Mouse (Mus musculus): ENCODE measurements around the gene Lgi1.
A peak's percentile ranks its signal among the peaks of the same experiment; 100 is the strongest.

Lgi1 gene

GRCm38 (mm10) chr19:38325854-38326253 lies 61.5 kb downstream of the Lgi1 start:
- DNase-seq (ENCODE audit: low read depth) = peak; percentile 68

GRCm38 (mm10) chr19:38327002-38327401 lies 62.7 kb downstream of the Lgi1 start:
- DNase-seq (ENCODE audit: low read depth) = no peak

- peak; percentile 47 for DNase-seq (ENCODE audit: low read depth)
These were observed 63.7 kb downstream of the Lgi1 start for GRCm38 (mm10) chr19:38328010-38328409.

GRCm38 (mm10) chr19:38329257-38329656 lies 64.9 kb downstream of the Lgi1 start:
- DNase-seq (ENCODE audit: low read depth) = no peak

GRCm38 (mm10) chr19:38331072-38331471 lies 66.7 kb downstream of the Lgi1 start:
- DNase-seq (ENCODE audit: low read depth) = no peak

GRCm38 (mm10) chr19:38332245-38332644 lies 67.9 kb downstream of the Lgi1 start:
- no peak for DNase-seq (ENCODE audit: low read depth)

- DNase-seq (ENCODE audit: low read depth) = no peak
These were observed 68.5 kb downstream of the Lgi1 start for GRCm38 (mm10) chr19:38332820-38333219.

- DNase-seq (ENCODE audit: low read depth) = no peak
These were observed 72.2 kb downstream of the Lgi1 start for GRCm38 (mm10) chr19:38336553-38336952.

GRCm38 (mm10) chr19:38337332-38337731 lies 73.0 kb downstream of the Lgi1 start:
- DNase-seq (ENCODE audit: low read depth) = no peak

GRCm38 (mm10) chr19:38339734-38340133 lies 75.4 kb downstream of the Lgi1 start:
- DNase-seq (ENCODE audit: low read depth) = no peak

- DNase-seq (ENCODE audit: low read depth) = no peak
These were observed 78.9 kb downstream of the Lgi1 start for GRCm38 (mm10) chr19:38343246-38343645.

GRCm38 (mm10) chr19:38348271-38349012 lies 84.1 kb downstream of the Lgi1 start:
- DNase-seq (ENCODE audit: low read depth) = no peak

GRCm38 (mm10) chr19:38349013-38349341 lies 84.6 kb downstream of the Lgi1 start:
- no peak for DNase-seq (ENCODE audit: low read depth)

GRCm38 (mm10) chr19:38351202-38351601 lies 86.9 kb downstream of the Lgi1 start:
- DNase-seq (ENCODE audit: low read depth) = peak; percentile 19

GRCm38 (mm10) chr19:38351728-38352127 lies 87.4 kb downstream of the Lgi1 start:
- DNase-seq (ENCODE audit: low read depth) = no peak

GRCm38 (mm10) chr19:38352495-38353130 lies 88.3 kb downstream of the Lgi1 start:
- peak; percentile 74 for DNase-seq (ENCODE audit: low read depth)

- DNase-seq (ENCODE audit: low read depth) = no peak
These were observed 89.9 kb downstream of the Lgi1 start for GRCm38 (mm10) chr19:38354279-38354678.

- peak; percentile 52 for DNase-seq (ENCODE audit: low read depth)
These were observed 90.6 kb downstream of the Lgi1 start for GRCm38 (mm10) chr19:38354819-38355360.

GRCm38 (mm10) chr19:38356211-38356828 lies 92.0 kb downstream of the Lgi1 start:
- no peak for DNase-seq (ENCODE audit: low read depth)

- DNase-seq (ENCODE audit: low read depth) = no peak
These were observed 93.8 kb downstream of the Lgi1 start for GRCm38 (mm10) chr19:38357956-38358623.

- peak; percentile 33 for DNase-seq (ENCODE audit: low read depth)
These were observed 95.0 kb downstream of the Lgi1 start for GRCm38 (mm10) chr19:38359287-38359686.

Data from 416B (cell line).